Mouse (Mus musculus): ENCODE measurements at regions not wholly inside any gene's neighbourhood (a gene's known extent, or its start where the extent isn't known, plus 50 kb on each side); places are given as distances from the start of the nearest gene placed in this dataset.

GRCm38 (mm10) chr4:124256515-124256914, 338.7 kb upstream of the 4930535I16Rik start:
- Histone ChIP-seq H3K27me3 (replicated peaks) (peaks cover 91% of the 10 kb centered on the region), H3K27ac (ENCODE audit: insufficient read depth, low read depth) (no peak overlapping the region), H3K79me2 (replicated peaks; ENCODE audit: control insufficient read depth, extremely low read depth, insufficient read depth, poor library complexity, severe bottlenecking) (no peaks in the 10 kb centered on the region), H3K4me2 (ENCODE audit: insufficient read depth, low read depth, poor library complexity, severe bottlenecking) (no peak overlapping the region), H3K36me3 (replicated peaks in 1 of 2; ENCODE audit: control insufficient read depth in 1 of 2, insufficient read depth in 1 of 2, low read length in 1 of 2) (no peaks in the 10 kb centered on the region), H3K4me1 (ENCODE audit: control insufficient read depth in 1 of 2, insufficient read depth in 2 of 2) (peaks cover 0 to 2% of the 10 kb centered on the region in 2 experiments; a peak in 1 of 4 replicates), H3K9me3 (replicated peaks; ENCODE audit: low read length) (no peaks in the 10 kb centered on the region), H3K9ac (ENCODE audit: insufficient read depth, low read depth) (no peak overlapping the region), H3K4me3 (replicated peaks in 1 of 3; ENCODE audit: low read depth in 2 of 3, low read length in 2 of 3, poor library complexity in 1 of 3) (no peak overlapping the region)
- dilution Hi-C loops (cut with MboI; ENCODE audit: extremely low pct_ligation_motif_present, extremely low pct_unique_long_range_greater_than_20kb, low sequenced_read_pairs) (no loop called here), in situ Hi-C loops (cut with MboI; ENCODE audit: low pct_ligation_motif_present, low pct_unique_long_range_greater_than_20kb, low sequenced_read_pairs) (no loop called here)
- no peak for DNase-seq (ENCODE audit: extremely low read depth)
- no peak for TF ChIP-seq E2F4 (IDR thresholded peaks at IDR 0.05; ENCODE audit: insufficient replicate concordance, low read depth, low read length)
- TF ChIP-seq HCFC1 (IDR thresholded peaks at IDR 0.05; ENCODE audit: low read depth, low read length), result no peak
- no peak for TF ChIP-seq POLR2AphosphoS2 (IDR thresholded peaks at IDR 0.05; ENCODE audit: low read depth, low read length)
- no peak for TF ChIP-seq MXI1 (IDR thresholded peaks at IDR 0.05; ENCODE audit: low read depth, low read length)
- TF ChIP-seq ZKSCAN1 (IDR thresholded peaks at IDR 0.05; ENCODE audit: borderline replicate concordance, low read depth, low read length), result no peak
- no peak for TF ChIP-seq ELF1 (IDR thresholded peaks at IDR 0.05; ENCODE audit: low read depth, low read length)
- no peak for TF ChIP-seq ETS1 (conservative IDR thresholded peaks at IDR 0.05; ENCODE audit: low read depth, low read length)
- TF ChIP-seq EP300 (IDR thresholded peaks at IDR 0.05; ENCODE audit: low read length), result no peak
- no peak for TF ChIP-seq BHLHE40 (IDR thresholded peaks at IDR 0.05; ENCODE audit: low read depth, low read length)
- no peak for TF ChIP-seq CTCF (conservative IDR thresholded peaks at IDR 0.05 in 1 of 2, IDR thresholded peaks at IDR 0.05 in 1 of 2; ENCODE audit: low read depth in 2 of 2, low read length in 2 of 2)
- TF ChIP-seq TCF12 (IDR thresholded peaks at IDR 0.05; ENCODE audit: low read depth, low read length), result no peak
- no peak for TF ChIP-seq CHD1 (IDR thresholded peaks at IDR 0.05; ENCODE audit: low read depth, low read length)
- no peak for TF ChIP-seq PAX5 (IDR thresholded peaks at IDR 0.05; ENCODE audit: low read length)
- no peak for TF ChIP-seq NRF1 (IDR thresholded peaks at IDR 0.05; ENCODE audit: low read depth, low read length)
- TF ChIP-seq ZMIZ1 (IDR thresholded peaks at IDR 0.05; ENCODE audit: low read depth, low read length), result no peak
- TF ChIP-seq ZC3H11A (IDR thresholded peaks at IDR 0.05; ENCODE audit: low read depth, low read length), result no peak
- no peak for TF ChIP-seq JUN (IDR thresholded peaks at IDR 0.05; ENCODE audit: insufficient read depth, low read depth, low read length)

DNA sequence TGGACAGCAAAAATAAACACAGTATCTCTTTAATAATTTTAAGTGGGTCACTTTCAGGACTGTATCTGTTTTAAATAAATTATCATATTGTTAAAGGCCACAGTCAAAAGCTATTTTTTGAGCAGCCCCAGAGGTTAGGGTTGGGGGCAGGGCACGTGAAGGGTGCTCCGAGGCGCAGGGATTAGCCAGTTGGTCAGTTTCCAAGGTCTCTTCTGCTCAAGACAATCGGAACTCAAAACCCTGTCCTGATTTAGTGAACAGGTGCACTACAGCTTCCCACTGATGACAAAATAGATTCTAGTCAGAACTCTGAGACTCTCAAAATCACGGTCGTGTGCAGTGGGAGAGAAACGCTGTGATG, 337.3 kb upstream of the 4930535I16Rik start:
- Histone ChIP-seq H3K27me3 (replicated peaks) (peaks cover 94% of the 10 kb centered on the region), H3K36me3 (replicated peaks in 1 of 2; ENCODE audit: control insufficient read depth in 1 of 2, insufficient read depth in 1 of 2, low read length in 1 of 2) (no peaks in the 10 kb centered on the region), H3K27ac (ENCODE audit: insufficient read depth, low read depth) (no peak overlapping the region), H3K4me2 (ENCODE audit: insufficient read depth, low read depth, poor library complexity, severe bottlenecking) (peak overlapping the region; percentile 59), H3K4me3 (replicated peaks in 1 of 3; ENCODE audit: low read depth in 2 of 3, low read length in 2 of 3, poor library complexity in 1 of 3) (no peak overlapping the region), H3K4me1 (ENCODE audit: control insufficient read depth in 1 of 2, insufficient read depth in 2 of 2) (peaks cover 0 to 2% of the 10 kb centered on the region in 2 experiments; a peak in 1 of 4 replicates), H3K79me2 (replicated peaks; ENCODE audit: control insufficient read depth, extremely low read depth, insufficient read depth, poor library complexity, severe bottlenecking) (no peaks in the 10 kb centered on the region), H3K9me3 (replicated peaks; ENCODE audit: low read length) (no peaks in the 10 kb centered on the region), H3K9ac (ENCODE audit: insufficient read depth, low read depth) (no peak overlapping the region)
- TF ChIP-seq ZKSCAN1 (IDR thresholded peaks at IDR 0.05; ENCODE audit: borderline replicate concordance, low read depth, low read length), result no peak
- no peak for TF ChIP-seq MEF2A (IDR thresholded peaks at IDR 0.05; ENCODE audit: borderline replicate concordance, low read depth, low read length)
- peak; percentile 75 for TF ChIP-seq BHLHE40 (IDR thresholded peaks at IDR 0.05; ENCODE audit: low read depth, low read length)
- dilution Hi-C loops (cut with MboI; ENCODE audit: extremely low pct_ligation_motif_present, extremely low pct_unique_long_range_greater_than_20kb, low sequenced_read_pairs) (no loop called here), in situ Hi-C loops (cut with MboI; ENCODE audit: low pct_ligation_motif_present, low pct_unique_long_range_greater_than_20kb, low sequenced_read_pairs) (no loop called here)
- no peak for DNase-seq (ENCODE audit: extremely low read depth)

Measured in CH12.LX (cell line).